Comparison of ENCODE assay signal across 11 mouse cellular contexts in genomic region chr9:121336324-121336946, GRCm38 (mm10). TPM values are rescaled to one million over a fixed set of nuclear protein-coding genes. Genes with fewer than 3 reads are reported as not detected.
DNase-seq lines count a peak whose midpoint lies in the region; ATAC-seq lines count a peak whose summit lies in the region.
"Had no signal": no experiment of that assay in that cellular context is flagged by ENCODE, and none has a peak within 500 bp of the region (broad histone marks: within the 10 kb centered on the region; RNA-seq: fewer than 3 reads in every experiment).

No protein-coding gene starts in this region.

- H3K4me1 ChIP-seq in kidney, embryonic 15.5 days: peaks cover 64% of the 10 kb centered on the region
- peaks cover 73% of the 10 kb centered on the region for H3K4me1 ChIP-seq in embryonic facial prominence, embryonic 10.5 days
- H3K4me1 ChIP-seq in forebrain, embryonic 13.5 days: peaks cover 67% of the 10 kb centered on the region
- H3K4me1 ChIP-seq in limb, embryonic 12.5 days (replicated peaks): peaks cover 75% of the 10 kb centered on the region

- no peak for ATAC-seq in kidney, embryonic 15.5 days (replicated peaks; ENCODE audit: low FRiP score)
- ATAC-seq in forebrain, embryonic 13.5 days: no peak
- no peak; the same call in 1 of the 2 replicates for ATAC-seq in limb, embryonic 12.5 days (ENCODE audit: insufficient number of reproducible peaks, insufficient read depth, low FRiP score, low TSS enrichment, low read depth)

- 89% methylated on average over 15 of the region's 15 CpGs for WGBS in kidney, embryonic 15.5 days
- WGBS in embryonic facial prominence, embryonic 10.5 days: 90% methylated on average over 15 of the region's 15 CpGs
- 94% methylated on average over 15 of the region's 15 CpGs for WGBS in forebrain, embryonic 13.5 days
- WGBS in limb, embryonic 12.5 days: 91% methylated on average over 15 of the region's 15 CpGs

- H3K27me3 ChIP-seq in kidney, embryonic 15.5 days: no peaks in the 10 kb centered on the region
- H3K27me3 ChIP-seq in embryonic facial prominence, embryonic 10.5 days (replicated peaks; ENCODE audit: low read depth, poor library complexity, severe bottlenecking): no peaks in the 10 kb centered on the region
- no peaks in the 10 kb centered on the region for H3K27me3 ChIP-seq in forebrain, embryonic 13.5 days
- H3K27me3 ChIP-seq in limb, embryonic 12.5 days: no peaks in the 10 kb centered on the region

- no peak overlapping the region for H3K4me3 ChIP-seq in kidney, embryonic 15.5 days (replicated peaks)
- H3K4me3 ChIP-seq in embryonic facial prominence, embryonic 10.5 days: no peak overlapping the region
- no peak overlapping the region for H3K4me3 ChIP-seq in forebrain, embryonic 13.5 days
- H3K4me3 ChIP-seq in limb, embryonic 12.5 days (replicated peaks): no peak overlapping the region

- H3K36me3 ChIP-seq in kidney, embryonic 15.5 days: no peaks in the 10 kb centered on the region; the same call in 1 of the 2 replicates
- H3K36me3 ChIP-seq in embryonic facial prominence, embryonic 10.5 days (replicated peaks): no peaks in the 10 kb centered on the region
- H3K36me3 ChIP-seq in forebrain, embryonic 13.5 days (ENCODE audit: poor library complexity, severe bottlenecking): no peaks in the 10 kb centered on the region
- no peaks in the 10 kb centered on the region for H3K36me3 ChIP-seq in limb, embryonic 12.5 days

- H3K9ac ChIP-seq in kidney, embryonic 15.5 days: no peak overlapping the region
- no peak overlapping the region for H3K9ac ChIP-seq in forebrain, embryonic 13.5 days
- H3K9ac ChIP-seq in limb, embryonic 12.5 days (replicated peaks): no peak overlapping the region

- H3K9me3 ChIP-seq in kidney, embryonic 15.5 days (replicated peaks): no peaks in the 10 kb centered on the region
- H3K9me3 ChIP-seq in embryonic facial prominence, embryonic 10.5 days: no peaks in the 10 kb centered on the region
- H3K9me3 ChIP-seq in forebrain, embryonic 13.5 days (replicated peaks): no peaks in the 10 kb centered on the region
- no peaks in the 10 kb centered on the region for H3K9me3 ChIP-seq in limb, embryonic 12.5 days
- H3K9me3 ChIP-seq: G1E had no signal

- H3K27ac ChIP-seq in kidney, embryonic 15.5 days: peak overlapping the region; percentile 66
- H3K27ac ChIP-seq in embryonic facial prominence, embryonic 10.5 days (replicated peaks): peak overlapping the region; percentile 79
- H3K27ac ChIP-seq in forebrain, embryonic 13.5 days: peak overlapping the region; percentile 40
- peak overlapping the region; percentile 79 for H3K27ac ChIP-seq in limb, embryonic 12.5 days

- H3K4me2 ChIP-seq in kidney, embryonic 15.5 days: no peak overlapping the region
- no peak overlapping the region for H3K4me2 ChIP-seq in forebrain, embryonic 13.5 days
- no peak overlapping the region for H3K4me2 ChIP-seq in limb, embryonic 12.5 days

- DNase-seq in kidney, adult 11 months: no peak
- DNase-seq in embryonic facial prominence, embryonic 10.5 days (ENCODE audit: low spot score): no peak
- no peak for DNase-seq in spleen, postnatal 10 days (ENCODE audit: low spot score in 2 of 2)
- DNase-seq in cerebellum, adult 9-11 months: no peak
- no peak for DNase-seq in thymus, postnatal 25 days
- DNase-seq: cerebellum, adult 11-12 months; lung, adult 18-20 months had no signal

RNA-seq across cellular contexts. Expression of gene Trak1, which starts 39.1 kb away (rescaled TPM):
- 15.1 and 18.7 TPM in 2 replicates for polyA plus RNA-seq in kidney, embryonic 15.5 days (2015; fragmentation: Nextera tagmentation; extraction: Ambion mirVana)
- polyA plus RNA-seq in embryonic facial prominence, embryonic 10.5 days (2016; fragmentation: Nextera tagmentation; extraction: Ambion mirVana): 14.1 and 14.7 TPM in 2 replicates
- polyA plus RNA-seq in forebrain, embryonic 13.5 days (2015; fragmentation: Nextera tagmentation; extraction: Ambion mirVana): 49.7 and 49.9 TPM in 2 replicates
- polyA plus RNA-seq in limb, embryonic 12.5 days (2016; fragmentation: Nextera tagmentation; extraction: Ambion mirVana): 15.2 and 16.3 TPM in 2 replicates

RNA-seq across cellular contexts. Expression of gene Ulk4, which starts 59.4 kb away (rescaled TPM):
- polyA plus RNA-seq in kidney, embryonic 15.5 days (2015; fragmentation: Nextera tagmentation; extraction: Ambion mirVana): 145 and 164 TPM in 2 replicates
- polyA plus RNA-seq in embryonic facial prominence, embryonic 10.5 days (2016; fragmentation: Nextera tagmentation; extraction: Ambion mirVana): 140 TPM in 2 replicates
- polyA plus RNA-seq in forebrain, embryonic 13.5 days (2015; fragmentation: Nextera tagmentation; extraction: Ambion mirVana): 164 and 177 TPM in 2 replicates
- polyA plus RNA-seq in limb, embryonic 12.5 days (2016; fragmentation: Nextera tagmentation; extraction: Ambion mirVana): 193 and 212 TPM in 2 replicates
